Mouse (Mus musculus): ENCODE results near the gene Trim80. TPM values are rescaled to one million over a fixed set of nuclear protein-coding genes. Genes with fewer than 3 reads are reported as not detected.

The Trim80 gene
- total and polyA plus RNA-seq, 2 experiments: 0.74 to 2.0 TPM

DNA sequence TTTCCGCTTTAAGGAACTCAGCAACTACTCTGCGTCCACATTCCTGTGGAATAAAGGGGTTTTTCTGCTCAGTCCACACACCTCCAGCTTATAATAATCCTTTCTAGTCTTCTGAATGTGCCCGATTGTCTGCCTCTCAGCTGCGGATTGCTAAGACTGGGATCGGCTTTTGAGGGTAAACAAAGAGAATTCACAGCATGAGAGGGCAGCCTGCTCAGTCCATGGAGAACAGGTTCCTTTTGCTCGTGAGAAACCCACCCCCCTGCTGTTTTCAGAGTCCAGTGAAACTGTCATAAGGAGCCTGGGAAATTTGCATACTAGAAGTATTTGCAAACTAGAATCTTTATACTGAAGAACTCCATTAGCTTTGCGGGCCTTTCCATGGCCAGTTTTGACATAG lies 30.8 kb upstream of the Trim80 start:
- TF ChIP-seq CTCF (IDR thresholded peaks at IDR 0.05; ENCODE audit: low read depth, low read length) (no peak), POLR2A (IDR thresholded peaks at IDR 0.05; ENCODE audit: extremely low read depth, insufficient read depth, low read length) (no peak)
- Histone ChIP-seq H3K4me3 (ENCODE audit: insufficient read depth, low read depth, low read length) (no peak overlapping the region), H3K27ac (replicated peaks; ENCODE audit: insufficient read depth, low read depth, low read length) (no peak overlapping the region), H3K36me3 (ENCODE audit: control insufficient read depth, insufficient read depth, low read length) (no peaks in the 10 kb centered on the region), H3K9ac (ENCODE audit: low read depth, low read length) (no peak overlapping the region), H3K27me3 (ENCODE audit: control insufficient read depth, insufficient read depth, low read length) (no peaks in the 10 kb centered on the region), H3K79me2 (ENCODE audit: control insufficient read depth, insufficient read depth, low read length) (no peaks in the 10 kb centered on the region; the same call in 1 of the 2 replicates), H3K4me1 (ENCODE audit: control insufficient read depth, insufficient read depth, low read length) (peaks cover 11% of the 10 kb centered on the region; the same call in 1 of the 2 replicates)
- no peak for DNase-seq (ENCODE audit: extremely low read depth, low read depth, low spot score)
- WGBS: 93% methylated on average over 7 of the region's 7 CpGs

DNA sequence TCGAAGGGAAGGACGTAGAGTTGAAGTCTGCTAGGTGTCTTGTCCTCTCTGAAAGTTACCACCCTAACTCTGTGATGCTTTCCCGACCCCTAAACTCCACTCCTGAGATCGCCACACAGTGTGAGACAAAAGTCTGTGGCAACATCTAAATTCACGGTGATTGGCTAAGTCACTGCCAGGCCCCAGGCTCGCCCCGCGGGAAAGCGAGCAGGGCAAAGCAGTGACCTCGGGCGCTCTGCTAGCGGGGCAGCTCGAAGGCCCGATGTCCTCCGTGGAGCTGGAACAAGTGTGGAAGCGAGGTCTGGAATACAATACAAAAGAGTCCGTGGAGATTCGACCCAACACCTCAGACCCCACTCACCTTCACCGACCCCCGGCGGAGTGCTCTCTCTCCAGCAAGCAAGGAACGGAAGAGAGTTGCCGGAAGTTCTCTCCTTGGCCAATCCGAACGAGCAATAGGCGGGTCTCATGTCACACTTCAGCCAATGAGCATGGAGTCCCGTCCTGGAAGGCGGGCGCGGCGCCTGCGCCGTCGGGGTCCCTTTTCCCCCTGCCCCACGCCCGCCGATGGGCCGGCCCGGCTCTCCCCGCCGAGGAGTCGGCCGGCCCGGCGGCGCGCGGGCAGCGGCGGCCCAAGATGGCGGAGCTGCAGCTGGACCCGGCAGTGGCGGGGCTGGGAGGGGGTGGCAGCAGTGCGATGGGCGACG lies 20.7 kb upstream of the Trim80 start, which contains the start of the genes Atp5h and Kctd2:
TSS of gene Atp5h (minus strand) at position 432 of the 707 bp plus-strand sequence.
TSS of gene Kctd2 (plus strand) at position 598 of the 707 bp plus-strand sequence.
- Histone ChIP-seq H3K27ac (replicated peaks; ENCODE audit: insufficient read depth, low read depth, low read length) (peak within 1 kb of the TSS; percentile 92), H3K79me2 (ENCODE audit: control insufficient read depth, insufficient read depth, low read length) (peaks cover 6% of the 10 kb centered on the region; the same call in 1 of the 2 replicates)
- WGBS: 4% methylated on average over 51 of the region's 56 CpGs

DNA sequence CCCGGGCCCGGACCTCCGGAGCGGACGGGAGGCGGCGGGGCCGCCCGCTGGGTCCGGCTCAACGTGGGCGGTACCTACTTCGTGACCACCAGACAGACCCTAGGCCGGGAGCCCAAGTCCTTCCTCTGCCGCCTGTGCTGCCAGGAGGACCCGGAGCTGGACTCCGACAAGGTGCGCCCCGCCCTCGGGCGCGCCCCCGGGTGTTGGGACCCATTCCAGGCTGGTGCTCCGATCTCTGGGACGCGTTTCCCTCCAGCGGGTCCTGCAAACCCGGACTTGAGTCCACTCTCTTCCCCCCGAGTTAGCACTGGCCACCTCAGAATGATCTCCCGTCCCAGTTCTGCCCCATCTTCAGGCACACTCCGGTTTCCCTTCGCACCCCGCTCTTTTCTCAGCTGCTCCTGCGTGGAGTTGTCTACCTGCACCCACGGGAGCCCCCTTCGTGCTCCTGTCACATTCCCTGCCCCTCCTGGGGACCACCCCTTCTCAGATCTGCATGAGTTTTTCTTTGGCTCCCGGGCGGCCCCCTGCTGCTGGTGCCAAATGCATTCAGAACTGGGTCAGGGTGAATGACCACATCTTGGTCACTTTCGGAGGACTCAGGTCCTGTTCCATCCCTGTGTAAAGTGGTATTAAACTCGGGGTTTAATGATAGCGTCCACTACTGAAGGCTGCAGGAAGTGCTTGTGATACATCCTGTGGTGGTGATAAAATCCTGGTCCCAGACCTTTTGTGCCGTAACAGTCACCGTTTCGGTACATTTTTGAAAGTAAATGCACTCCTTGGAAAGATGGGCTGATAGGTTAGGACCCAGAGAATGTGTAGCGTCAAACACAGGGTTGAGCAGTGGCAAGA lies 19.8 kb upstream of the Trim80 start:
- Histone ChIP-seq H3K36me3 (ENCODE audit: control insufficient read depth, insufficient read depth, low read length) (peaks cover 9% of the 10 kb centered on the region; the same call in 1 of the 2 replicates), H3K4me1 (ENCODE audit: control insufficient read depth, insufficient read depth, low read length) (peaks cover 11% of the 10 kb centered on the region), H3K4me3 (ENCODE audit: insufficient read depth, low read depth, low read length) (peak overlapping the region; percentile 91), H3K27me3 (ENCODE audit: control insufficient read depth, insufficient read depth, low read length) (no peaks in the 10 kb centered on the region), H3K9ac (ENCODE audit: low read depth, low read length) (peak overlapping the region; percentile 92), H3K27ac (replicated peaks; ENCODE audit: insufficient read depth, low read depth, low read length) (peak overlapping the region; percentile 70), H3K79me2 (ENCODE audit: control insufficient read depth, insufficient read depth, low read length) (peaks cover 6% of the 10 kb centered on the region; the same call in 1 of the 2 replicates)
- WGBS: under 1% methylated on average over 45 of the region's 45 CpGs
- TF ChIP-seq CTCF (IDR thresholded peaks at IDR 0.05; ENCODE audit: low read depth, low read length) (no peak), POLR2A (IDR thresholded peaks at IDR 0.05; ENCODE audit: extremely low read depth, insufficient read depth, low read length) (no peak)
- peak; percentile 40 for DNase-seq (ENCODE audit: extremely low read depth, low read depth, low spot score)

More for the DNA sequence above, 20.7 kb upstream of the Trim80 start, which contains the start of the genes Atp5h and Kctd2:
- Histone ChIP-seq H3K4me3 (ENCODE audit: insufficient read depth, low read depth, low read length) (peak within 1 kb of the TSS; percentile 99), H3K36me3 (ENCODE audit: control insufficient read depth, insufficient read depth, low read length) (peaks cover 15% of the 10 kb centered on the region), H3K4me1 (ENCODE audit: control insufficient read depth, insufficient read depth, low read length) (peaks cover 11% of the 10 kb centered on the region), H3K27me3 (ENCODE audit: control insufficient read depth, insufficient read depth, low read length) (no peaks in the 10 kb centered on the region), H3K9ac (ENCODE audit: low read depth, low read length) (peak within 1 kb of the TSS; percentile 92)
- peak; percentile 69 for TF ChIP-seq POLR2A (IDR thresholded peaks at IDR 0.05; ENCODE audit: extremely low read depth, insufficient read depth, low read length)
- TF ChIP-seq CTCF (IDR thresholded peaks at IDR 0.05; ENCODE audit: low read depth, low read length): no peak
- DNase-seq (ENCODE audit: extremely low read depth, low read depth, low spot score): peak; percentile 92

DNA sequence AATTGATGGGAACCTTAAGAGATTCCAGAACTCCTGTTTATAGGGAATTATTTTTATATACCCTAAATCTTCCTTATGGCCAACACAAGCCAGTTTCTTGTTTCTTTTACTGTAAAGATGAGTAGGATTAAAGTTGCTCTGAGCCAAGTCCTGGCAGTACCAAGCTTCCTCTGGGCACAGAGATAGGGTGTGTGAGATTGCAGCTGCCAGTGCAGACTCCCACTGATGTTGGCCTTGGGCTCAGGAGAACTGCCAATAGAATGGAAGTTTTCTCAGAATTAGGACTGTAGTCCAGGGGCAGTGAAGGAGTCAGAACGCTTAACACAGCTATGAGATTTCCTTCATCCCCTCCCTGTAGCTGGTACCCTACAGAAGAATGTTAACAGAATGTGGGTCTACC lies 19.0 kb upstream of the Trim80 start:
- TF ChIP-seq CTCF (IDR thresholded peaks at IDR 0.05; ENCODE audit: low read depth, low read length) (no peak), POLR2A (IDR thresholded peaks at IDR 0.05; ENCODE audit: extremely low read depth, insufficient read depth, low read length) (no peak)
- peaks cover 11% of the 10 kb centered on the region for H3K4me1 ChIP-seq (ENCODE audit: control insufficient read depth, insufficient read depth, low read length)
- peaks cover 6% of the 10 kb centered on the region; the same call in 1 of the 2 replicates for H3K79me2 ChIP-seq (ENCODE audit: control insufficient read depth, insufficient read depth, low read length)
- 0% methylated on average over 1 of the region's 1 CpGs for WGBS
- no peak for DNase-seq (ENCODE audit: extremely low read depth, low read depth, low spot score)
- H3K27ac ChIP-seq (replicated peaks; ENCODE audit: insufficient read depth, low read depth, low read length): no peak overlapping the region
- peaks cover 11% of the 10 kb centered on the region; the same call in 1 of the 2 replicates for H3K36me3 ChIP-seq (ENCODE audit: control insufficient read depth, insufficient read depth, low read length)
- no peak overlapping the region for H3K9ac ChIP-seq (ENCODE audit: low read depth, low read length)
- no peaks in the 10 kb centered on the region for H3K27me3 ChIP-seq (ENCODE audit: control insufficient read depth, insufficient read depth, low read length)
- no peak overlapping the region for H3K4me3 ChIP-seq (ENCODE audit: insufficient read depth, low read depth, low read length)

DNA sequence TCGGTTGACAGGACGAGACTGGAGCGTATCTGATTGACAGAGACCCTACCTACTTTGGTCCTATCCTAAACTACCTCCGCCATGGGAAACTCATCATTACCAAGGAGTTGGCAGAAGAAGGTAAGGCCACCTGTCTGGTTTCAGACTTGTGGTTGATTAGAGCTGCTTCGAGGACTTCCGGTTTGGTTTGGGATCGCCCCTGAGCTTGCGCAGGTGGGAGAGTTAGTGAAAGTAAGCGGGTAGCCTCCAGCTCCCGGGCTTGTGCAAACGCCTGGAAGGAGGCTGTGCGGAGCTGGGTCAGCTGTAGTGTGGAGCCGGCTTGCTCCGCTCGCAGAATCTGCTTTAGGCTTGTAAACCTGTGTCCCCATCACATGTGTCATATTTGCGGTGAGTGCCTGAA lies 18.4 kb upstream of the Trim80 start:
- TF ChIP-seq CTCF (IDR thresholded peaks at IDR 0.05; ENCODE audit: low read depth, low read length): no peak
- TF ChIP-seq POLR2A (IDR thresholded peaks at IDR 0.05; ENCODE audit: extremely low read depth, insufficient read depth, low read length): no peak
- Histone ChIP-seq H3K36me3 (ENCODE audit: control insufficient read depth, insufficient read depth, low read length) (peaks cover 9% of the 10 kb centered on the region; the same call in 1 of the 2 replicates), H3K4me1 (ENCODE audit: control insufficient read depth, insufficient read depth, low read length) (peaks cover 11% of the 10 kb centered on the region), H3K9ac (ENCODE audit: low read depth, low read length) (no peak overlapping the region), H3K4me3 (ENCODE audit: insufficient read depth, low read depth, low read length) (no peak overlapping the region), H3K79me2 (ENCODE audit: control insufficient read depth, insufficient read depth, low read length) (peaks cover 6% of the 10 kb centered on the region; the same call in 1 of the 2 replicates), H3K27me3 (ENCODE audit: control insufficient read depth, insufficient read depth, low read length) (no peaks in the 10 kb centered on the region), H3K27ac (replicated peaks; ENCODE audit: insufficient read depth, low read depth, low read length) (no peak overlapping the region)
- WGBS: 88% methylated on average over 16 of the region's 16 CpGs
- no peak for DNase-seq (ENCODE audit: extremely low read depth, low read depth, low spot score)
